Mouse (Mus musculus) liver, postnatal 0 days (tissue): ENCODE data around the gene Col17a1.

Source experiments
- CTCF ChIP-seq: sonication (generic); IDR thresholded peaks from 2 replicates; pipeline ENCODE4 v1.5.1; 2016; ENCODE audit warnings: antibody characterized with exemption, low read depth
- EP300 ChIP-seq: IDR thresholded peaks from 2 replicates; pipeline ENCODE4 v1.6.1; 2016; ENCODE audit warnings: antibody characterized with exemption, low read depth, mild to moderate bottlenecking

GRCm38 (mm10) chr19:47651160-47651480, 40.8 kb downstream of the Col17a1 start:
- TF ChIP-seq CTCF, result no peak
- no peak for TF ChIP-seq EP300
